Mouse (Mus musculus) splenic B cell, adult 2 months (primary cell): ENCODE measurements around the gene Schip1.

Experiments used
- DNase-seq: peaks from one replicate; pipeline ENCODE4 v3.0.0-alpha.2; 2011; ENCODE audit warnings: low read depth, low spot score
- H3K27me3 ChIP-seq: 2 replicates; pipeline ENCODE4 v1.6.1; 2012; ENCODE audit warnings: mild to moderate bottlenecking, low read length, moderate library complexity, mixed read lengths; ENCODE audit not compliant: control insufficient read depth, poor library complexity, insufficient read depth, severe bottlenecking
- H3K36me3 ChIP-seq: 2 replicates; pipeline ENCODE4 v1.6.1; 2012; ENCODE audit warnings: mild to moderate bottlenecking, low read length, moderate library complexity, mixed read lengths; ENCODE audit not compliant: control insufficient read depth, poor library complexity, insufficient read depth, severe bottlenecking

Gene Schip1

DNA sequence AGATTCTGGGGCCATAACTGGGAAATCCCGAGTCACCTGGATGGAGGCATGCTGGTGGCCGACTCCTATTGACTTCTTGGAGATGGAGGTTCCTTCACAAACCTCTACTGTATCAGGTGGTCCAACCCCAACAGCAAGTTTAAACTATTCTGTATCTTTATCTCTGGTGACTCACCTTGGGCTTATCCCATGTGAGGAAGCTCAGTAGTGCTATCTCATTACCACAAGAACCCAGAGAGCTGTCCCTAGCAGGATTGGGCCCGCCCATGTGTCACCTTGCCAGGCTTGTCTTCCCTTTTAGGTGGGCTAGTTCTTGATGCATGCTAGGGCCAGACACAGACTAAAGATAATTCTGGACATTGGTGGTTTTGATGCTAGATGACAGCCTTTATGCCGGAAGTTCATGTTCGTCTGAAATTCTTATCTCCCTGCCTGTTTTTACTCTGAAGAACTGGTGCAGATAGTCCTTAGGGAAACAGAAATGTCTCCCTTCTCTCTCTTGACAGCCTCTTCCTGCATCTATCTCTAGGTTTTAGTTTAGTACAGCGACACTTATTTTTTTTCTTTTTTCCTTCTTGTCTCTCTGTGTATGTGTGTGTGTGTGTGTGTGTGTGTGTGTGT is 435.0 kb downstream of the Schip1 start:
- H3K27me3 ChIP-seq, result no peaks in the 10 kb centered on the region
- DNase-seq, result no peak
- no peaks in the 10 kb centered on the region for H3K36me3 ChIP-seq

DNA sequence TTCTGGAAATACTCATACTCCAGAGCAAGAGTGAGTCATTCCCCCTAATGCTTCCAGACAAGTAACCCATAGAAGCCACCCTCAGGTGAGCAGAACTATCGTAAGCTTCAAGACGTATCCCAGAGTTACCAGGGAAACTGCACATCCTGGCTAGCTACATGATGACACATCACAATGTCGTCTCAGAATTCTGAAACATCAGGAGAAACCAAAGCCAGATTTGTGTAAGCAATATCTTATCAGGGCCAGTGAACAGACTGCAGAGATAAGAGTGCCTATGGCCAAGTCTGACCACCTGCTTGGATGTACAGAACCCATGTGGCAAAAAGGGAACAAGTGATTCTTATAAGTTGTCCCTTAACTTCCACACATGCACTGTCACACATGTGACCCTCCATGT is 440.2 kb downstream of the Schip1 start:
- no peaks in the 10 kb centered on the region for H3K36me3 ChIP-seq
- H3K27me3 ChIP-seq, result no peaks in the 10 kb centered on the region
- DNase-seq, result no peak

DNA sequence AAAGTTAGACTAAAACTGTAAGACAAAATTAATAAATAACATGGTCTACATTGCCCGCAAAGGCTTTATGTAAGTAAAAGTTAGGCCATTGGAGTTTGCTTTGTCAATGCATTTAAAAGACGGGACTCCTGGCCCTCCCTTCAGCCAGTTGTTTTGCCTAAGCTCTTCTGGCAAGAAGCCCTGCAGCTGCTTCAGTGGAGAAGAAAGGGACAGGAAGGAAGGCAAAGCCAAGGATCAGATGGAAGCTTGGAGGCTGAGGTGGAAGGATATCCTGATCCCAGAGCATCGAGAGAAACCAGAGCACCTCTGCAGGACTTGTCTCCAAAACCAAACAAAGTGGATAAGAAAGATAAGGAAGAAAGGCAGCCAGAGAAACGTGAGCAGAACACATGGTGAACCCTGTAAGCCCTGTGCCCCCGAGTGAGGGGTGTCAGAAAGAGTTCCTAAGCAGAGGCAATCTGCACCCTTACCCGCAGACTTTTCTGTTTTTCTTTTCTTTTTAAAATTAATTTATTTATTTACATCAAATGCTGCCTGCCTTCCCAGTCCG is 442.2 kb downstream of the Schip1 start:
- no peaks in the 10 kb centered on the region for H3K27me3 ChIP-seq
- no peaks in the 10 kb centered on the region for H3K36me3 ChIP-seq
- DNase-seq, result no peak

DNA sequence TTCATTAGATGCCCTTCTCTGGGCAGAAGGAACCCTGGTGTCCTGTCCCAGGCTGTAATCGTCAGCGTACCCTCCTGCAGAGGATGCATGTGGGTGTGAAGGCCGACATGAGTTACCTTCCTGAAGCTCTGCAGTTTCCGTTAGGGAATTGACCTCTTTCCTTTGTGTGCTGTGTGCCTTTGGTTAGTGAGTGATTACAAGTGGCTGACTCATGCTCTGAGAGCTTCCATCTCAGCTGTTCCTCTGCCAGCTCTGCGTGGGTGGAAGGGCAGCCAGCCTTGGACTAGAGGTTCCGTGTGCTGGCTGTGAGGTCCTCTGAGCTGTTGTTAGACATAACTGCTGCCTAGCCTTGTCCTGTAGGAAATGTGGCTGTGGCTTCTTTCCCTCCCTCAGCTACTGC is 444.0 kb downstream of the Schip1 start:
- Histone ChIP-seq H3K36me3 (no peaks in the 10 kb centered on the region), H3K27me3 (no peaks in the 10 kb centered on the region)
- no peak for DNase-seq

DNA sequence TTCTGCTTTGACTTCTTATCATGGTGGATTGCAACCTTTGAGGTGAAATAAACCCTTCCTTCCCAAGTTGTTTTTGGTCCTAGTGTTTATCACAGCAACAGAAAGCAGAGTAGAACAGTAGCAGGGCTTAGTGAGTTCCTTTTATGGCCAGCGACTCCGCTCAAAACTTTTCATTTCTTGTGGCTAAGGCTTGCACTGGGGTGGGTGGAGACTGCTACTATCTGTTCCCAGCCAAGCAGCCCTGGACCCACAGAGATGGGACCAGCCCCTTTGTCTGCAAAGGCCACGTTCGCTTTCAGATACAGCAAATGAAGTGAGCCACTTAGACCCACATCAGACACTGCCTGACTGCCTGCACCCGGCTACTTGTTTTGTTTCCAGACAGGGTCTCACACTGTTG is 446.3 kb downstream of the Schip1 start:
- no peak for DNase-seq
- no peaks in the 10 kb centered on the region for H3K27me3 ChIP-seq
- H3K36me3 ChIP-seq, result no peaks in the 10 kb centered on the region

DNA sequence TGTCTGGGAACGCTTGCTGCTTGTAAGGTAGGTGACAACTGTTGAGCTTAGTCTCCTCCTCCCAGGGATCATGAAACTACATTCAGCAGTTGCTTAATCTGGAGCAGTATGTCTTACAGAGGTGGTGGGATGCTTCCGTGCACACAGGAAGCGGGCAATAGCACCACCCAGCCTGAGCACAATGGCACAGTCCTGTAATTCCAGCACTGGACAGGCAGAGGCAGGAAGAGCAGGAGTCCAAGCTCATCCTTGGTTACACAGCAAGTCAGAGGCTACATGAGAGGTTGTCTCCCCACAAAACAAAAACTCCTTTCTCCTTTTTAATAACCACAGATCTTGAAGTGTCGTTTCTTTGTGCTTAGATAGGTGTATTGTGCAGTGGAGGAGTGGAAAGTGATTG is 447.1 kb downstream of the Schip1 start:
- H3K36me3 ChIP-seq, result no peaks in the 10 kb centered on the region
- H3K27me3 ChIP-seq, result no peaks in the 10 kb centered on the region
- DNase-seq, result no peak

DNA sequence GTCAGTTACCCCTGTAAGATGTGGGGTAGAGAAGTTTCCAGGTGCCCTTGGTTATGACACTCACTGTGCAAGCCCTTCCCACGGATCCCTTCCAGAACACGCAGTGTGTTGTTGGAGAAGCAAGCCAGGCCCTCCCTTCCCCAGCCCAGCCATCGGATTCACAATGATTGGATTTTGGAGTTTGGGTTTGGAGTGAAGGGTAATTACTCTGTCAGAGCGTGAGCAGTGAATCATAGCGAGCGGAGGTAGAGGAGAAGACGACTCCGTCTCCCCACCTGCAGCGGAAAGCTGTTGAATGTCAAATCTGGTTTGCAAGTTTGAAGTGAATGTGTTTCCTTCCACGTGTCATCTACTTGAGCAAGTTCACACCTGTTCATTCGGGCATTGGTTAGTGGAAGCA is 447.7 kb downstream of the Schip1 start:
- DNase-seq, result no peak
- Histone ChIP-seq H3K36me3 (no peaks in the 10 kb centered on the region), H3K27me3 (no peaks in the 10 kb centered on the region)

DNA sequence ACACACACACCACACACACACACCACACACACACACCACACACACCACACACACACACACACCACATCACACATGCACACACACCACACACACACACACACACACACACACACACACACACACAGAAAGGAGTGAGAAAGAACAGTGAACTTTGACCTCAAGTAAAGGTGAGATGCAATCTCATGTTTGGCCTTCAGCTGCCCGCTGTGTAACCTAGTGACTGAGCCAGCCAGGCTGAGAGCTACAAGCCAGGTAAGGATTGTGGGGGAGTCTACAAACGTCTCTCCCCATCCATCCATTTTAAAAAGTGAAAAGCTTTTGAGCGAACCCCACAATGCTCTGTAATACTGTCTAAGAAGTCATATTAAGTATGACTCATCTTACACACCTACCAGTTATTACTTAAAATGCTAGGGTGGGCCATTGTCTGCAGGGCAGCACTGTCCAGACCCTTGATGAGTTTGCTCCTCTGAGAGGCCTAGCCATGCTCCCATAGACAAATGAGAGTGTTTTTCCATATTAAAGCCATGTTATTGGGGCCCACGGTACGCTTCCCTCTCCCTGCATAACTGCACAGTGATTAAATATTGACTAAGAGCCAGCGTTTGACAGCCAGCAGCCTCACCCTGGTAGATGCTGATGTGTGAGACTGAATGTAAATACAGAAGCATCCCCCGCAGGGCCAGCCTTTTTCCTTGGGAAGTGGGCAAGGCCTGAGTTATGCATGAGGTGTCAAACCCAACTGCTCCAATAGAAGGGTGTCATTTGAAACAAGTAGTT is 448.9 kb downstream of the Schip1 start:
- Histone ChIP-seq H3K27me3 (no peaks in the 10 kb centered on the region), H3K36me3 (no peaks in the 10 kb centered on the region)
- no peak for DNase-seq

DNA sequence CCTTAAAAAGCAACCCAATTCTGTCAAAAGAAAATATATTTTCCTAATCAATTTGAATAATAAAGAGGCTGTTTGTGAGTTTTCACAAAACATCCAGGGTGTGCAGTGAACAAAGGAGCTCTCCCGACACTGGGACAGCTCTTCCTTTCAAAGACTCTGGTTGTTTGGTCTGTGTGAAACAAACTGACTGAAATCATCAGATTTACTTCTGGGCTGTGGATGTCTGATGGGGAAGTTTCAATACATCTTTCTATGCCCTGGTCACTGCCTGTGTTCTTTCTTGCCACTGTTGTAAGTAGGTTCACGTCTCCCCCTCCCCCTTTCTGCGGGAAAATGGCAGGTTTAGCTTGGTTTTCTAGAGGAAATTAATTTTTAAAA is 449.5 kb downstream of the Schip1 start:
- no peak for DNase-seq
- no peaks in the 10 kb centered on the region for H3K27me3 ChIP-seq
- H3K36me3 ChIP-seq, result no peaks in the 10 kb centered on the region

DNA sequence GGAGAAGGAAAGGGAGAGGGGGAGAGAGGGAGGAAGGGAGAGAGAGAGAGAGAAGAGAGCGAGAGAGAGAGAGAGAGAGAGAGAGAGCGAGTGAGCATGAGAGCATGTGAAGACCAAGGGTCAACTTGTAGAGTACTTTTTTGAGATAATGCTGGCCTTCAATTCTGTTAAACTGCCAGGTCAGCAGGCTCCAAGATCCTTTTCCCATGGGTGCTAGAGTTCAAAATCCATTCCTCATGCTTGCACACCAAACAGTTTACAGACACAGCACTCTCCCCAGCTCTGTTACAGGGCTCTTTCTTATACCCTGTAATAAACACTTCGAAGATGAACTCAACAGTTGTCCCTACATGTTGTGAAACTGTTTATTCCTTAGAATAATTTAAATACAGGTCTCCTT is 450.1 kb downstream of the Schip1 start:
- no peak for DNase-seq
- no peaks in the 10 kb centered on the region for H3K27me3 ChIP-seq
- H3K36me3 ChIP-seq, result no peaks in the 10 kb centered on the region

DNA sequence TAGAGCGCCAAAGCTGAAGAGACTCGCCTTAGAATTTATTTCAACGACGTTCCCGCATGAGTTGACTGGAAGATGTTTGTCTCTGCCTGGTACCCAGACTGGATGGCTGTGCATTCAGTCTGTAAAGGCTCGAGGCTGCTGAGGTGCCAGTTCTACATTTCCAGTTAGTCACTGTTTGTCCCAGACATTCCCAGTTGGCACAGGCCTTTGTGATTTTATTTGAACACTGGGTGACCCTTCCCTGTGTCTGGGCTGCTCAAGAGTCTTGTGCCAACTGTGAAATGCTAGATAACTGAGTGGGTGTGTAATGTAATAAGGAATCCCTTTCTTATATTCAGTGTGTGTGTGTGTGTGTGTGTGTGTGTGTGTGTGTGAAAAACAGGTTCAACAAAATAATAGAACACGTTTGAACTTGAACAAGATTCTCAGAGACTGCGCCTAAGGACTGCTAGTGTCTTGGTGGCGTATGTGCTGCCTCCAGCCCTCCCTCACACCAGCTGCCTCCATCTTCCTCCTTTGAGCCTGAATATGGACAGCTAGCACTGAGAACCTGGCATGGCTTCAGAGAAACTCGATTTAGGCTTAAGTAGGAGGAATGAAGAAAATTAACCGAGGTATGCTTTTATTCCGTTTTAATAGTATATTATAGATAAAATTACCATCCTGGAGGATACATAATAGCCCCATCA is 451.9 kb downstream of the Schip1 start:
- Histone ChIP-seq H3K36me3 (no peaks in the 10 kb centered on the region), H3K27me3 (no peaks in the 10 kb centered on the region)
- no peak for DNase-seq

DNA sequence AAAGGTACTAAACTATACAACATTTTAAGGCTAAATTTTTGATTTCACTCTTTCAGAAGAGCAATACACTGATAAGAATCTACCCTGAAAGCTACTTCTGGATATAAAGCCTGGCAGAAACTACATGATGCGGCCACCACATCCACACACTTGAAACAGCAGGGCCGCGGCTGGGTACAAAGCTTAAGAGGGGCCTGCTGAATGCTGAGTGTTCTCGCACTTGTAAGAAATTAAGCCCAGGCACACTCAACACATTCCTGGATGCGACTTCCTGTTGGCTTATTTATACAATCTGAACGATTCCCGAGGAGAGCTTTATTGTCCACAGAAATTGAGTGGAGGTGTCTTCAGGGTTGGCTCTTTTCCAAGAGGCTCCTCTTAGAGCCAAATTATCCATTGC is 452.6 kb downstream of the Schip1 start:
- no peaks in the 10 kb centered on the region for H3K27me3 ChIP-seq
- H3K36me3 ChIP-seq, result no peaks in the 10 kb centered on the region
- DNase-seq, result no peak

DNA sequence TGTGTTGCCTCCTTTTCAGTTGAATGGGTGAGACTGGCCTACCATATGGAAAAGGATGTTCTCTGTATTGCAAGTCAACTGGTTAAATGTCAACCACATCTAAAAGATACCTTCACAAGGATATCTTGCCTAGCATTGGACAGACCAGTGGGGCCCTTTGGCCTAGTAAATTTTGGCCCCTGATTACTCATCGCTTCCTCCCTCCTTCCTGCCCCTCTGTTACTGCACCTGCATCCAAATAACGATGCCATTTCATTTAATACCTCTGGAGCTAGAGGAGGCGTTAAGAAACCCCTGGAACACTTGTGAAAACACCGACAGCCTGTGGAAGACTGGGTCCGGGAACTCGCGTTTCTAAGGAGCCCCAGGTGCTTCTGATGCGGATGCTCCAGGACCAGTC is 453.4 kb downstream of the Schip1 start:
- no peak for DNase-seq
- no peaks in the 10 kb centered on the region for H3K27me3 ChIP-seq
- no peaks in the 10 kb centered on the region for H3K36me3 ChIP-seq

DNA sequence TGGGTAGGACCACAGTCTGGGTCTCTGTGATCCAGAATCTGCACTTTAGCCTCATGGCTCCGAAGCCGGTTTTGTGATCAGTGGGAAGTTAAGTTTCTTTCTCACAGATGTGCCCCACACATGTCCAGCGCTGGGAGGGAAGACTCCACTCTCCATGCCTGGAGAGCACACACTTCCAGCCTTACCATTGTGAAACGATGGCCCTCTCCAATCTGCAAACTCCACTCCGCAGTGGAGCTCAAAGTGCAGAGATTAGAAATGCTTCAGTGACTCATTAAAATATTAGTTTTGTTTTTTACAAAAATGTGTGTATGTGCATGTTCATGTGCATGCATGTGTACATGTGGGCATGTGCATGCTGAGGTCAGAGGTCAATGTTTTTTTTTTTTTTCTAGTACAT is 454.0 kb downstream of the Schip1 start:
- Histone ChIP-seq H3K36me3 (no peaks in the 10 kb centered on the region), H3K27me3 (no peaks in the 10 kb centered on the region)
- DNase-seq, result no peak

DNA sequence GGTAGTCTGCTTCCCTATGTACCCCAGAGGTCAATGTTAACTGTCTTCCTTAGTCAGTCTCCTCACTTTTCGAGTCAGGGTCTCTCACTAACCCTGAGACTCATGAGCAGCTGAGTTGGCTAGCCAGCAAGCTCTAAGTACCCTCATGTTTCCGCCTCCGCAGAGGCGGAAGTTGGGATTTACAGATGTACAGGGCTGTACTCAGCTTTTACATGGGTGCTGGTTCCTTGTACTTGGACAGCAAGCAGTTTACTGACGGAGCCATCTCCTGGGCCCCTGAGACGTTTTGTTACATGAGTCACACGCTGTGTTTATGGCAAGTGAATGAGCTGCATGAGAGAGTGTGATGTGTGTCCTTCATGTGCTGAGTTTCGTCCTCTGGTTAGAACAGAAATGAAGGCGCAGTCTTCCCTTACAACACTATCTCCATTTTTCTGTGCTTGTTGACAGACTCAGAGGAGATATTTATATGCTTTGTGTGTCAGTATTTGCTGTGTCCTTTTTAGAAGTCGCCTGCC is 460.8 kb downstream of the Schip1 start:
- no peaks in the 10 kb centered on the region for H3K27me3 ChIP-seq
- no peak for DNase-seq

More for the DNA sequence above, 460.8 kb downstream of the Schip1 start:
- no peaks in the 10 kb centered on the region for H3K36me3 ChIP-seq
